Mouse (Mus musculus) lung, embryonic 16.5 days (tissue): Measurements from ENCODE around the gene Primpol. TPM values are rescaled to one million over a fixed set of nuclear protein-coding genes. Genes with fewer than 3 reads are reported as not detected.

Source experiments
- ATAC-seq: fragments of 200-750 bp; cut with Nextera tagmentation; 2 replicates; pipeline ENCODE4 v1.8.0; 2017; ENCODE audit warnings: low read depth, mild to moderate bottlenecking, moderate library complexity
- H3K27ac ChIP-seq: fragments of 300-500 bp; sonication (generic); 2 replicates; pipeline ENCODE4 v1.5.1; 2014; ENCODE audit warnings: mild to moderate bottlenecking, control low read depth, low read length
- H3K27me3 ChIP-seq: fragments of 300-500 bp; sonication (generic); 2 replicates; pipeline ENCODE4 v1.6.1; 2014; ENCODE audit warnings: low read depth, low read length, mixed read lengths; ENCODE audit not compliant: control insufficient read depth, insufficient read depth
- H3K36me3 ChIP-seq: fragments of 300-500 bp; sonication (generic); 2 replicates; pipeline ENCODE4 v1.6.1; 2014; ENCODE audit warnings: low read length; ENCODE audit not compliant: control insufficient read depth, insufficient read depth
- H3K4me1 ChIP-seq: fragments of 300-500 bp; sonication (generic); replicated peaks from 2 replicates; pipeline ENCODE4 v1.6.1; 2014; ENCODE audit warnings: low read length, mixed read lengths; ENCODE audit not compliant: control insufficient read depth, insufficient read depth
- H3K4me2 ChIP-seq: fragments of 300-500 bp; sonication (generic); 2 replicates; pipeline ENCODE4 v1.6.1; 2014; ENCODE audit warnings: low read depth, low read length, control low read depth
- H3K4me3 ChIP-seq: fragments of 300-500 bp; sonication (generic); 2 replicates; pipeline ENCODE4 v1.5.1; 2014; ENCODE audit warnings: mild to moderate bottlenecking, low read length, control low read depth
- H3K9ac ChIP-seq: fragments of 300-500 bp; sonication (generic); 2 replicates; pipeline ENCODE4 v1.6.1; 2014; ENCODE audit warnings: low read length, control low read depth
- H3K9me3 ChIP-seq: fragments of 300-500 bp; sonication (generic); 2 replicates; pipeline ENCODE4 v1.6.1; 2016; ENCODE audit warnings: low read length; ENCODE audit not compliant: control insufficient read depth
- WGBS: fragments of 180-500 bp; shearing (Covaris S2); extraction: QIAGEN DNeasy Blood & Tissue Kit; methylation state at CpG from one replicate; pipeline ENCODE4 v1.1.7; 2014; 5-methylcytosine and 5-hydroxymethylcytosine counted together
- polyA plus RNA-seq: library from polyadenylated mRNA; unstranded; fragments of >200 nt; fragmentation: Nextera tagmentation; extraction: Ambion mirVana; gene quantifications from 2 replicates; pipeline ENCODE4 v1.2.1, GENCODE M21; 2015

The Primpol gene
- polyA plus RNA-seq, result 13.2 and 15.2 TPM in 2 replicates

- Histone ChIP-seq H3K27ac (peak within 1 kb of the TSS; percentile 96), H3K36me3 (no peaks in the 10 kb centered on the region), H3K27me3 (no peaks in the 10 kb centered on the region), H3K9me3 (no peaks in the 10 kb centered on the region), H3K4me3 (peak within 1 kb of the TSS; percentile 69), H3K9ac (peak within 1 kb of the TSS; percentile 79), H3K4me1 (peaks cover 24% of the 10 kb centered on the region), H3K4me2 (peak within 1 kb of the TSS; percentile 76)
- ATAC-seq, result peak; percentile 97
- under 1% methylated on average over 51 of the region's 54 CpGs for WGBS
Measured at GRCm38 (mm10) chr8:46616879-46617689, at the start of gene Primpol, which contains the start of gene Casp3. Primpol (minus strand) TSS chr8:46617212. Casp3 (plus strand) TSS chr8:46617291.

GRCm38 (mm10) chr8:46655919-46656318, 38.9 kb upstream of the Primpol start:
- ATAC-seq, result no peak
- no peaks in the 10 kb centered on the region for H3K27me3 ChIP-seq
- H3K9ac ChIP-seq, result no peak overlapping the region
- no peak overlapping the region for H3K4me3 ChIP-seq
- H3K4me2 ChIP-seq, result no peak overlapping the region
- 0 out of 2 replicates have a peak, but pooled peaks cover 3% of the 10 kb centered on the region for H3K4me1 ChIP-seq
- no peak overlapping the region for H3K27ac ChIP-seq
- WGBS, result 65% methylated on average over 2 of the region's 2 CpGs
- H3K9me3 ChIP-seq, result no peaks in the 10 kb centered on the region
- H3K36me3 ChIP-seq, result no peaks in the 10 kb centered on the region

GRCm38 (mm10) chr8:46651872-46652271, 34.9 kb upstream of the Primpol start:
- no peak overlapping the region for H3K9ac ChIP-seq
- H3K4me3 ChIP-seq, result no peak overlapping the region
- no peaks in the 10 kb centered on the region for H3K36me3 ChIP-seq
- ATAC-seq, result peak; percentile 60; the same call in 1 of the 2 replicates
- 57% methylated on average over 9 of the region's 9 CpGs for WGBS
- H3K4me2 ChIP-seq, result no peak overlapping the region
- H3K27ac ChIP-seq, result no peak overlapping the region
- no peaks in the 10 kb centered on the region for H3K27me3 ChIP-seq
- 0 out of 2 replicates have a peak, but pooled peaks cover 3% of the 10 kb centered on the region for H3K4me1 ChIP-seq
- H3K9me3 ChIP-seq, result no peaks in the 10 kb centered on the region

- no peak for ATAC-seq
- 0 out of 2 replicates have a peak, but pooled peaks cover 3% of the 10 kb centered on the region for H3K4me1 ChIP-seq
- no peaks in the 10 kb centered on the region for H3K27me3 ChIP-seq
- no peak overlapping the region for H3K4me3 ChIP-seq
- no peak overlapping the region for H3K9ac ChIP-seq
- H3K36me3 ChIP-seq, result no peaks in the 10 kb centered on the region
- H3K27ac ChIP-seq, result no peak overlapping the region
- no peaks in the 10 kb centered on the region for H3K9me3 ChIP-seq
- H3K4me2 ChIP-seq, result no peak overlapping the region
- 70% methylated on average over 4 of the region's 4 CpGs for WGBS
Measured at GRCm38 (mm10) chr8:46648421-46648820, 31.4 kb upstream of the Primpol start.

GRCm38 (mm10) chr8:46641272-46641671, 24.3 kb upstream of the Primpol start:
- no peaks in the 10 kb centered on the region for H3K9me3 ChIP-seq
- peaks cover 5% of the 10 kb centered on the region; the same call in 1 of the 2 replicates for H3K4me1 ChIP-seq
- WGBS, result 52% methylated on average over 5 of the region's 5 CpGs
- no peak overlapping the region for H3K4me3 ChIP-seq
- peaks cover 5% of the 10 kb centered on the region for H3K36me3 ChIP-seq
- no peak overlapping the region for H3K9ac ChIP-seq
- no peak overlapping the region for H3K27ac ChIP-seq
- H3K27me3 ChIP-seq, result no peaks in the 10 kb centered on the region
- no peak for ATAC-seq
- H3K4me2 ChIP-seq, result no peak overlapping the region

- Histone ChIP-seq H3K9ac (no peak overlapping the region), H3K9me3 (no peaks in the 10 kb centered on the region), H3K4me3 (no peak overlapping the region), H3K4me1 (peaks cover 5% of the 10 kb centered on the region; the same call in 1 of the 2 replicates), H3K4me2 (no peak overlapping the region), H3K27me3 (no peaks in the 10 kb centered on the region), H3K27ac (0 out of 2 replicates have a peak overlapping the region, but pooled peaks have one; percentile 18), H3K36me3 (peaks cover 14% of the 10 kb centered on the region)
- WGBS, result 69% methylated on average over 5 of the region's 5 CpGs
- 0 out of 2 replicates have a peak, but pooled peaks have one; percentile 17 for ATAC-seq
Measured at GRCm38 (mm10) chr8:46639852-46640251, 22.8 kb upstream of the Primpol start.

GRCm38 (mm10) chr8:46639010-46639571, 22.1 kb upstream of the Primpol start:
- Histone ChIP-seq H3K9me3 (no peaks in the 10 kb centered on the region), H3K4me2 (0 out of 2 replicates have a peak overlapping the region, but pooled peaks have one; percentile 3)

GRCm38 (mm10) chr8:46630932-46631331, 13.9 kb upstream of the Primpol start:
- Histone ChIP-seq H3K9me3 (no peaks in the 10 kb centered on the region), H3K27me3 (no peaks in the 10 kb centered on the region), H3K9ac (no peak overlapping the region), H3K4me1 (peaks cover under 1% of the 10 kb centered on the region), H3K4me2 (no peak overlapping the region), H3K36me3 (peaks cover 16% of the 10 kb centered on the region), H3K4me3 (no peak overlapping the region), H3K27ac (no peak overlapping the region)
- 93% methylated on average over 4 of the region's 4 CpGs for WGBS
- no peak for ATAC-seq

More at GRCm38 (mm10) chr8:46639010-46639571, 22.1 kb upstream of the Primpol start:
- Histone ChIP-seq H3K4me3 (no peak overlapping the region), H3K9ac (no peak overlapping the region), H3K36me3 (peaks cover 17% of the 10 kb centered on the region), H3K4me1 (peaks cover 5% of the 10 kb centered on the region; the same call in 1 of the 2 replicates), H3K27me3 (no peaks in the 10 kb centered on the region), H3K27ac (peak overlapping the region; percentile 45; the same call in 1 of the 2 replicates)
- WGBS, result 31% methylated on average over 6 of the region's 6 CpGs
- ATAC-seq, result peak; percentile 94

GRCm38 (mm10) chr8:46630422-46630821, 13.4 kb upstream of the Primpol start:
- Histone ChIP-seq H3K4me2 (no peak overlapping the region), H3K27ac (no peak overlapping the region), H3K9me3 (no peaks in the 10 kb centered on the region), H3K36me3 (peaks cover 14% of the 10 kb centered on the region), H3K4me3 (no peak overlapping the region), H3K27me3 (no peaks in the 10 kb centered on the region), H3K4me1 (peaks cover 4% of the 10 kb centered on the region), H3K9ac (no peak overlapping the region)
- ATAC-seq, result no peak
- WGBS, result 92% methylated on average over 3 of the region's 3 CpGs
